In genomic region chr4:52423653-52424052, GRCm38 (mm10) we compare ENCODE assay signal across 14 mouse cellular contexts.
"Had no signal": no experiment of that assay in that cellular context is flagged by ENCODE, and none has a peak within 500 bp of the region (broad histone marks: within the 10 kb centered on the region; RNA-seq: fewer than 3 reads in every experiment).

No protein-coding gene starts in this region.

- H3K27ac ChIP-seq: intestine, embryonic 15.5 days; left cerebral cortex, adult 2 months; limb, embryonic 10.5 days; liver, embryonic 15.5 days had no signal

- H3K36me3 ChIP-seq: intestine, embryonic 15.5 days; limb, embryonic 10.5 days; liver, embryonic 15.5 days had no signal

- H3K9me3 ChIP-seq: intestine, embryonic 15.5 days; limb, embryonic 10.5 days; liver, embryonic 15.5 days had no signal

- H3K4me3 ChIP-seq: intestine, embryonic 15.5 days; left cerebral cortex, adult 2 months; limb, embryonic 10.5 days; liver, embryonic 15.5 days had no signal

- H3K27me3 ChIP-seq: intestine, embryonic 15.5 days; liver, embryonic 15.5 days had no signal

- H3K4me1 ChIP-seq: intestine, embryonic 15.5 days had no signal

- DNase-seq: kidney, adult 18-20 months; kidney, postnatal 14 days; lung, adult 2 months; lung, postnatal 36 days; right cerebral cortex, adult 18-20 months; right cerebral cortex, postnatal 25 days; thymus, postnatal 36 days had no signal

- ATAC-seq: intestine, embryonic 15.5 days; lung, postnatal 0 days; midbrain, embryonic 16.5 days had no signal

- H3K4me2 ChIP-seq: intestine, embryonic 15.5 days; liver, embryonic 11.5 days; liver, embryonic 15.5 days had no signal

- H3K9ac ChIP-seq: intestine, embryonic 15.5 days; liver, embryonic 15.5 days had no signal
